Mouse (Mus musculus) gastrocnemius, postnatal 36 days (tissue): Measurements from ENCODE around the gene Kifc1. TPM values are rescaled to one million over a fixed set of nuclear protein-coding genes. Genes with fewer than 3 reads are reported as not detected.

Experiments
- DNase-seq, 2 experiments: peaks; one replicate each; pipeline ENCODE4 v3.0.0; 2022
- intact Hi-C: fragments of 180-260 bp; cut with DNase I; formaldehyde crosslinking; loops from one replicate; pipeline ENCODE4 v1.15.1; 2025
- long read RNA-seq, 2 experiments: library from polyadenylated mRNA; stranded (forward); transcript quantifications; one replicate each; pipeline ENCODE4 v2.0.0; 2021
- total RNA-seq, 2 experiments: library from RNA; stranded (reverse); gene quantifications; 2 replicates each; pipeline ENCODE4 v1.2.3; 2021

The Kifc1 gene
- 1 to 10 TPM in 1 of 2 experiments, under 1 TPM in 1; 0.74 to 1.1 TPM for total RNA-seq
- long read RNA-seq, experiment 1 = 0 reads
- long read RNA-seq, experiment 2 = 0 reads

GRCm38 (mm10) chr17:33890533-33891059 lies at the start of gene Kifc1:
Kifc1 (minus strand) TSS chr17:33890661.
- DNase-seq = peak; percentile 99
- intact Hi-C loops = no loop called here

GRCm38 (mm10) chr17:33938783-33939182 lies 48.3 kb upstream of the Kifc1 start:
- DNase-seq = no peak
- intact Hi-C loops = no loop called here

GRCm38 (mm10) chr17:33936993-33937392 lies 46.5 kb upstream of the Kifc1 start:
- no peak for DNase-seq
- intact Hi-C loops = no loop called here

DNA sequence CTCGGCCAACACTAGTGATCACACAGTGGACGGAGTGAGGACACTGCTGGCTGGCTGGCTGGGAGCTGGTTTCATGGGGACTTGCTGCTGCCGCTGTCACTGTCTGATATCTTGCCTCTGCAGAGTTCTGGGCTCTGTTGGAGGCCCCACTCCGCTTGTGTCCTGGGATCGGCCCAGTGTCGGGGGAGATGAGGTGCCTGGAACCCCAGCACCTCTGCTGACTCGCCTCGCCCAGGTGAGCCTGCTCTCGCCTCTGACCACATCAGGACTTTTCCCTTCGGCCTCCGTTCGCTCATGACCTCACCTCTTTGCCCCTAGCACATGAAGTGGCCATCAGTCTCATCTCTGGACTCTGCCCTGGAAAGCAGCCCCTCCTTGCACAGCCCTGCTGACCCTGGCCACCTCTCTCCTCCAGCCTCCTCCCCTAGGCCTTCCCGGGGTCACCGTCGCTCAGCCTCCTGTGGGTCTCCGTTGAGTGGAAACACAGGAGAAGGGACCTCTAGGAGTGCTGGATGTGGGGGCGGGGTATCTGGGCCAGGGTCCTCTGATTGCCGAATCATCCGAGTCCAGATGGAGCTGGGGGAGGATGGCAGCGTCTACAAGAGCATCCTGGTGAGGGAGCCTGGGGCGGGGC lies 45.1 kb upstream of the Kifc1 start:
- no peak for DNase-seq
- intact Hi-C loops = no loop called here

DNA sequence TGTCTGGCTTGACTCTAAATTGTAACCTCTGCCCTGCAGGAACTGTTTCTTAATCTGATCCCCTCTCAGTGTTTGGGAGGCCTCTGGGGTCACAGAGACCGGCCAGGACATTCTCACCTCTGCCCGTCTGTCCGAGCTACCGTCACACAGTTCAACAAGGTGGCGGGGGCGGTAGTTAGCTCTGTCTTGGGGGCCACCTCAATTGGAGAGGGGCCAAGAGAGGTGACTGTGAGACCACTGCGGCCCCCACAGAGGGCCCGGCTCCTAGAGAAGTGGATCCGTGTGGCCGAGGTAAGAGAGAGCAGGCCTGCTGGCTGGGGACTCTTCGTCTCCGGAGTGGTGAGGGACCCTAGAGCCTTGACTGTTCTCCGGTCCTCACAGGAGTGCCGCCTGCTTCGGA lies 42.5 kb upstream of the Kifc1 start:
- intact Hi-C loops = no loop called here
- DNase-seq = no peak

DNA sequence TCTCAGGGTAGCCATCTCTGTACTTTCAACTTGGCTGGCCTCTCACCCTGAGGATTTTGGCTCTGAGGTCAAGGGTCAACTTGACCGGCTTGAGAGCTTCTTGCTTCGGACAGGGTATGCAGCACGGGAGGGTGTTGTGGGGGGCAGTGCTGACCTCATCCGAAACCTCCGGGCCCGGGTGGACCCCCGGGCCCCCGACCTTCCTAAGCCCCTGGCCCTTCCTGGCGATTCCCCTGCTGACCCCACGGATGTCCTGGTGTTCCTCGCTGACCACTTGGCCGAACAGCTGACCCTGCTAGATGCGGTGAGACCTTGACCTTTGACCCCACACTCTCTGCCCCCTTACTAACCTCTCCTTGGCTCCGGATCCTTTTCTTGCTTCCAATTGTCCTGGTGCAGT lies 42.0 kb upstream of the Kifc1 start:
- intact Hi-C loops = no loop called here
- no peak for DNase-seq

GRCm38 (mm10) chr17:33931947-33932346 lies 41.5 kb upstream of the Kifc1 start:
- intact Hi-C loops = no loop called here

DNA sequence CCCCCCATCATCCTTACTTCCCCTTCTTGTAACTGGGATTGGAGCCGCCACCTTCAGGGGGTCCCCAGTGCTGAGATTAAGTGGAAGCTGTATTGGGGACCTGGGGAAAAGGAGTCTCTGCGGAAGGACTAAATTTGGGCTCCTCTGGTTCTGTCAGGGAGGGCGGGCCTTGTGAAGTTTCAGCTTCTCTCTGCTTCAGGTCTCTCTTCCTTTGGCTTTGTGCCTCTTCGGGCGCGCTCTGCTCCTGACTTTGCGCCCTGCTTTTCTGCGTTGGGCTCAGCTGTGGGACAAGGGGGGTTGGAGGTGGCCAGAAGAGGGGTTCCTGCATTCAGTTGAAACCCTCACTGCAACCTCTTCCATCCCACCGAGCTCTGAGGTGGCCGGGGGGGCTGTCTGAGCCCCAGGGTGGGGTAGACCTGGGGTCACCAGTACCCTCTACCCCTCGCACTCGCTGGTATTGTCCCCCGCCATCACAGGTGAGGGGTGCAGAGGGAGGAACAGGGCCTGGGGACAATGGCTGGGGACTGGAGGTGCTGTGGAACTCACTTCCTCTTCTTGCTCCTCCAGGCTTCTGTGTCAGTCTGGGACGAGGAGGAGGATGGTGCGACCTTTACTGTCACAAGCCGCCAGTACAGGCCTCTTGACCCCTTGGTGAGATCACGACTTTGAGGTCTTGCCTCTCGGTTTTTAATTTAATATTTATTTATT lies 40.9 kb upstream of the Kifc1 start:
- intact Hi-C loops = no loop called here
- DNase-seq = no peak

More at GRCm38 (mm10) chr17:33931947-33932346, 41.5 kb upstream of the Kifc1 start:
- no peak for DNase-seq

DNA sequence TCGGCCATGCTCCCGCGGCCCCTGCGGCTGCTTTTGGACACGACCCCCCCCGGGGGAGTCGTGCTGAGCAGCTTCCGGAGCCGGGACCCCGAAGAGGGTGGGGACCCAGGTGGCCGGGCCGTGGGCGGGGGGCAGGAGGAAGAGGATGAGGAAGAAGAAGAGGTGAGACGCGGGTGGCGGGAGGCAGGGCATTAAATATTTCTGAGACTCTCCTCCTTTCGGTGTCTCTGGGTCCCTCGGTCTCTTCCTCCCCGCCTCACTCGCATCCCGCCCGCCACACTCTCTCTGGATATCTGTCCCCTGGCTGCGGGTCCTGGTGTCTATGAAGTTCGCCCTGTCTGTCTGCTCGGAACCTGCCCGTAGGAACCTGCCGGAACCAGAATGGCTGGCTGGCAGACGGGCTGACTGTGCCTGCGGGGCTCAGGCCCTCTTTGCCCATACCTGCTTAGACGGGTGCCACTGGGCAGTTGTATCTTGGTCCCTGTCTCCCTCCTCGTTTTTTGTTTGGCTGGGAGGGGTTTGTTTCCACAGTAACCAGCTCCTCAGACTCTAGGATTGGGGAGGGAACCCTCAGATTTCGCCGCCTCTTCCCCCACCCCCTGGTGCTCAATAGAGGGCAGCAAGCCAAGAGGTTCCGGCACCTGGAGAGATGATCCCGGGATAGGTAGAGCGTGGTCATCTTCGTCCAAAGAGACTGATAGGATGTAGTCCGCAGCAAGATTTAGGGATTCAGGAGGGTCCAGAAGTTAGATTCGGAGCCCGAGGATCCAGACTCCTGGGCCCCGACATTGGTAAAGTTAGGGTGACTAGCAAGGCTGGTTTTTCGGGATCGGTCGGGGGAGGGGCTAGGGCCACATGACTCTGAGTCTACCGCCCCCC lies 40.1 kb upstream of the Kifc1 start:
- peak in 1 of 2 experiments; percentile 40 for DNase-seq
- intact Hi-C loops = no loop called here

- intact Hi-C loops = no loop called here
- peak; percentile 87 to 90 for DNase-seq
These were observed 39.2 kb upstream of the Kifc1 start, which contains the start of gene Rgl2 for GRCm38 (mm10) chr17:33929371-33930279. Rgl2 (plus strand) TSS chr17:33929543.

GRCm38 (mm10) chr17:33928251-33928947 lies 37.9 kb upstream of the Kifc1 start:
- intact Hi-C loops = no loop called here
- no peak for DNase-seq

DNA sequence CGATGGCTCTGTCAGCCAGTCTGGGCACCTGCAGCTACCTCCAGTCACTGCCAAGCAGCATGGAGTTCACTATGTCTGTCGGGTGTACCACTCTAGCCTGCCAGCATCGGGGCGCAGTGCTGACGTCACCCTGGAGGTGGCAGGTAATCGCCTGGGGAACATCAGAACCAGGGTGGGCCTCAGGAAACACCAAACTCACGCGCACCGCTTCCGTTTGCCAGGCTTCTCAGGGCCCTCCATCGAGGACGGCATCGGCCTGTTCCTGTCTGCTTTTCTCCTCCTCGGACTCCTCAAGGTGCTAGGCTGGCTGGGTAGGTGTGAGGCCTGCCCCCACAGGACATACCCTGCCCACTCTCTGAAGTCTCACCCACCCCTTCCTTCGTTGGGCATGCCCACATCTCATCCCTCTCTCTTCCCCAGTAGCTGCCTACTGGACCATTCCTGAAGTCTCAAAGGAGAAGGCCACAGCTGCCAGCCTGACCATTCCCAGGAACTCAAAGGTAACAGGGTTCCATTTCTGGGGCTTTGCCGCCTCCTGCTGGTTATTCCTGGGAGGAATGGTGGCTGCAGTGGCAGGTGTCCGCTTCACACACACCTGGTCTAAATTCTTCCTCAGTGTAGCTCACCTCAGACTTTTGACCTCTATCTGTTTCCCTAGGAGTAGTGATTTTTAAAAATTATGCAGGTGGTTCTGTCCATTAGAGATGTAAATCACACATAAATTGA lies 35.9 kb upstream of the Kifc1 start:
- no peak for DNase-seq
- intact Hi-C loops = no loop called here

GRCm38 (mm10) chr17:33925406-33926116 lies 35.1 kb upstream of the Kifc1 start:
- intact Hi-C loops = no loop called here
- DNase-seq = no peak

DNA sequence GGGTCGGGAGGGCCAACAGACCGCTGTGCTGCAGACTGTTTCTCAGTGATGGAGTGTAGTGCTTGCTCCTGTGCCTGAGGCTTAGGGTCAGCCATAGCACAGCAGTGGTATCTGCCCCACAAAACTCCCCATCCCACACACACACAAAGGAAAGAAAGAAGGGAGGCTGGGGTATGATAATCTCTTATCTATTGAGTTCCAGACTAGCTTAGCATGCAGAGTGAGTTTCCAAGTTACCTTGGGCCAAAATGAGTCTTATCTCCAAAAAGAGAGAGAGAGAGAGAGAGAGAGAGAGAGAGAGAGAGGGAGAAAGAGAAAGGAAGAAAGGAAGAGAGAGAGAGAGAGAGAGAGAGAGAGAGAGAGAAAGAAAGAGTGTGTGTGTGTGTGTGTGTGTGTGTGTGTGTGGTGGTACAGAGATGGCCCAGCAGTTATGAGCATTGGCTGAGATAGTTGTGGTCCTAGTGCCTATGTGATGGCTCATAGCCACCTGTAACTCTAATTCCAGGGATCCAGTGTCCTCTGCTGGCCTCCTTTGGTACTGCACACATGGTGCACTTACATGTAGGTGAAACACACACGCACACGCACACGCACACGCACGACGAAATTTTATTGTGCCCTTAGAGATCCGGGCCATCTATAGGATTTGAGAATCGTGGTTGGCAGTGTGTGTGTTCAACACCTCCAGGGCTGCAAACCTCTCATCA lies 34.3 kb upstream of the Kifc1 start:
- intact Hi-C loops = no loop called here

GRCm38 (mm10) chr17:33921361-33921760 lies 30.9 kb upstream of the Kifc1 start:
- DNase-seq = no peak
- intact Hi-C loops = no loop called here

More for the DNA sequence above, 34.3 kb upstream of the Kifc1 start:
- no peak for DNase-seq

GRCm38 (mm10) chr17:33920282-33921097 lies 30.0 kb upstream of the Kifc1 start:
- intact Hi-C loops = no loop called here
- DNase-seq = peak; percentile 70
